Mouse (Mus musculus) intestine, embryonic 16.5 days (tissue): ENCODE measurements around the gene D11Wsu47e. TPM values are rescaled to one million over a fixed set of nuclear protein-coding genes. Genes with fewer than 3 reads are reported as not detected.

Experiments
- ATAC-seq: fragments of 200-750 bp; cut with Nextera tagmentation; 2 replicates; pipeline ENCODE4 v1.8.0; 2017; ENCODE audit warnings: moderate TSS enrichment, moderate library complexity
- H3K27ac ChIP-seq: fragments of 300-500 bp; sonication (generic); 2 replicates; pipeline ENCODE4 v1.5.1; 2014; ENCODE audit warnings: mild to moderate bottlenecking, low read length
- H3K27me3 ChIP-seq: fragments of 300-500 bp; sonication (generic); replicated peaks from 2 replicates; pipeline ENCODE4 v1.6.1; 2014; ENCODE audit warnings: low read length, control low read depth, mixed read lengths; ENCODE audit not compliant: control insufficient read depth, insufficient read depth
- H3K36me3 ChIP-seq: fragments of 300-500 bp; sonication (generic); 2 replicates; pipeline ENCODE4 v1.6.1; 2014; ENCODE audit warnings: low read length, control low read depth; ENCODE audit not compliant: control insufficient read depth, insufficient read depth
- H3K4me1 ChIP-seq: fragments of 300-500 bp; sonication (generic); 2 replicates; pipeline ENCODE4 v1.6.1; 2014; ENCODE audit warnings: low read length, control low read depth, mixed read lengths; ENCODE audit not compliant: control insufficient read depth, insufficient read depth
- H3K4me2 ChIP-seq: fragments of 300-500 bp; sonication (generic); 2 replicates; pipeline ENCODE4 v1.6.1; 2014; ENCODE audit warnings: low read depth, low read length, control low read depth
- H3K4me3 ChIP-seq: fragments of 300-500 bp; sonication (generic); 2 replicates; pipeline ENCODE4 v1.5.1; 2014; ENCODE audit warnings: mild to moderate bottlenecking, low read length
- H3K9ac ChIP-seq: fragments of 300-500 bp; sonication (generic); 2 replicates; pipeline ENCODE4 v1.6.1; 2014; ENCODE audit warnings: low read depth, low read length
- H3K9me3 ChIP-seq: fragments of 300-500 bp; sonication (generic); 2 replicates; pipeline ENCODE4 v1.6.1; 2016; ENCODE audit warnings: low read length, control low read depth; ENCODE audit not compliant: control insufficient read depth
- WGBS: fragments of 180-500 bp; shearing (Covaris S2); extraction: QIAGEN DNeasy Blood & Tissue Kit; methylation state at CpG from one replicate; pipeline ENCODE4 v1.1.7; 2014; 5-methylcytosine and 5-hydroxymethylcytosine counted together
- polyA plus RNA-seq: library from polyadenylated mRNA; unstranded; fragments of >200 nt; fragmentation: Nextera tagmentation; extraction: Ambion mirVana; gene quantifications from 2 replicates; pipeline ENCODE4 v1.2.1, GENCODE M21; 2015

The D11Wsu47e gene
- polyA plus RNA-seq, 1 experiment from 2014 or later = 14.5 TPM

GRCm38 (mm10) chr11:113687031-113687430 lies 2.8 kb downstream of the D11Wsu47e start:
- no peak overlapping the region for H3K9ac ChIP-seq
- H3K4me2 ChIP-seq = no peak overlapping the region
- 65% methylated on average over 2 of the region's 2 CpGs for WGBS
- no peaks in the 10 kb centered on the region for H3K9me3 ChIP-seq
- H3K36me3 ChIP-seq = peaks cover 19% of the 10 kb centered on the region
- no peak overlapping the region for H3K4me3 ChIP-seq
- no peak for ATAC-seq
- no peaks in the 10 kb centered on the region for H3K27me3 ChIP-seq
- H3K27ac ChIP-seq = no peak overlapping the region
- H3K4me1 ChIP-seq = peaks cover 17% of the 10 kb centered on the region

GRCm38 (mm10) chr11:113690506-113690905 lies 6.3 kb downstream of the D11Wsu47e start:
- Histone ChIP-seq H3K27ac (no peak overlapping the region), H3K9ac (no peak overlapping the region), H3K36me3 (peaks cover 24% of the 10 kb centered on the region), H3K4me2 (no peak overlapping the region), H3K4me3 (no peak overlapping the region), H3K4me1 (peaks cover 7% of the 10 kb centered on the region; the same call in 1 of the 2 replicates), H3K9me3 (no peaks in the 10 kb centered on the region), H3K27me3 (no peaks in the 10 kb centered on the region)
- no peak for ATAC-seq
- 84% methylated on average over 12 of the region's 12 CpGs for WGBS

- Histone ChIP-seq H3K27ac (peak overlapping the region; percentile 23), H3K27me3 (no peaks in the 10 kb centered on the region), H3K4me1 (peaks cover 7% of the 10 kb centered on the region; the same call in 1 of the 2 replicates), H3K4me3 (no peak overlapping the region), H3K9me3 (no peaks in the 10 kb centered on the region), H3K36me3 (peaks cover 27% of the 10 kb centered on the region), H3K4me2 (no peak overlapping the region), H3K9ac (no peak overlapping the region)
- peak; percentile 91 for ATAC-seq
- 72% methylated on average over 5 of the region's 5 CpGs for WGBS
Measured at GRCm38 (mm10) chr11:113691318-113691717, 7.1 kb downstream of the D11Wsu47e start.

- Histone ChIP-seq H3K4me3 (no peak overlapping the region), H3K4me2 (no peak overlapping the region), H3K27ac (peak overlapping the region; percentile 23), H3K9ac (no peak overlapping the region), H3K27me3 (no peaks in the 10 kb centered on the region), H3K36me3 (peaks cover 28% of the 10 kb centered on the region), H3K9me3 (no peaks in the 10 kb centered on the region), H3K4me1 (peaks cover 3% of the 10 kb centered on the region; the same call in 1 of the 2 replicates)
- ATAC-seq = no peak
- WGBS = 57% methylated on average over 3 of the region's 3 CpGs
Measured at GRCm38 (mm10) chr11:113691851-113692250, 7.6 kb downstream of the D11Wsu47e start.

- H3K27ac ChIP-seq = no peak overlapping the region
- H3K27me3 ChIP-seq = no peaks in the 10 kb centered on the region
- WGBS = 80% methylated on average over 5 of the region's 5 CpGs
- no peak overlapping the region for H3K4me3 ChIP-seq
- ATAC-seq = no peak
- H3K4me1 ChIP-seq = no peaks in the 10 kb centered on the region
- H3K9ac ChIP-seq = no peak overlapping the region
- no peaks in the 10 kb centered on the region for H3K9me3 ChIP-seq
- no peak overlapping the region for H3K4me2 ChIP-seq
- peaks cover 10% of the 10 kb centered on the region; the same call in 1 of the 2 replicates for H3K36me3 ChIP-seq
Measured at GRCm38 (mm10) chr11:113697571-113697970, 13.4 kb downstream of the D11Wsu47e start.

GRCm38 (mm10) chr11:113698013-113698545 lies 13.9 kb downstream of the D11Wsu47e start:
- H3K4me1 ChIP-seq = no peaks in the 10 kb centered on the region
- no peak overlapping the region for H3K4me2 ChIP-seq
- H3K36me3 ChIP-seq = peaks cover 10% of the 10 kb centered on the region; the same call in 1 of the 2 replicates
- WGBS = 68% methylated on average over 12 of the region's 12 CpGs
- H3K9me3 ChIP-seq = no peaks in the 10 kb centered on the region
- peak; percentile 73 for ATAC-seq
- H3K27me3 ChIP-seq = no peaks in the 10 kb centered on the region
- H3K27ac ChIP-seq = no peak overlapping the region
- H3K9ac ChIP-seq = no peak overlapping the region
- H3K4me3 ChIP-seq = no peak overlapping the region

DNA sequence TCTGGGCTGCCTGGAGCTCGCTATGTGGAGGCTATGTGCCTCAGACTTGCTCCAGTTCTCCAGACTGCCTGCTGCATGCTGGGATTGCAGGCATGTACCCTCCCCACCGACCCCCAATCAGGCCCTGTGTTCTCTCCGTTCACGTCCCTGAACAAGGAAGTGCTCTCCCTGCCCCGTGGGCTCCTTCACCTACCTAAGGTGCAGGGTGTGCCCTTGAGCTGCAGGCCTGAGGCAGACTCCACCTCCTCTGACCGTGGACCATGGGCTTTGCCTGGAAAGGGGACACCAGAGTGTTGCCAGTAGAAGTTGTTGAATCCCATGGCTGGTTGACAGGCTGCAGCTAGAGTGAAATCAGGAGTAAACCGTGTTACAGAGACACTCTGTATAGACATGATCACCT lies 15.4 kb downstream of the D11Wsu47e start:
- Histone ChIP-seq H3K9ac (no peak overlapping the region), H3K4me2 (no peak overlapping the region), H3K4me3 (no peak overlapping the region), H3K27ac (no peak overlapping the region), H3K9me3 (no peaks in the 10 kb centered on the region), H3K4me1 (peaks cover 4% of the 10 kb centered on the region; the same call in 1 of the 2 replicates), H3K27me3 (no peaks in the 10 kb centered on the region), H3K36me3 (peaks cover 10% of the 10 kb centered on the region; the same call in 1 of the 2 replicates)
- no peak for ATAC-seq
- 69% methylated on average over 7 of the region's 7 CpGs for WGBS

DNA sequence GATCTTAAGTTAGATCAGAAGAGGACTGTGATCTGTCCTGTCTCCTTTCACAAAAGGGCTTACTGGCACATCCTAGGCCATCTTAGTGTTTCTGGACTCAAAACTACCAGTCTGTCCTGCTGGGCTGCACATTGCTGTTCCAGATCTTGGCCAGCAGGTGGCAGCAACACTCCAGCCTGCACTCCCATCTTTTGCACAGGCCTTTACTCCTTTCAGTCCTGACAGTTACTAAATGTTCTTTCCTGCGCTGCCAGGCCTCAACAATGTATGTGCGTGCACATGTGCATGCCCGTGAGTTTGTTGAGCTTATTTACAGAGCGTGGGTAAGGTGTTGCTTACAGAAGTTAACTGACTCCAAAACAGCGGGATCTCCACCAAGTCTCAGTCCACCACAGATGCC lies 19.5 kb downstream of the D11Wsu47e start:
- no peak overlapping the region; the same call in 1 of the 2 replicates for H3K9ac ChIP-seq
- WGBS = 28% methylated on average over 5 of the region's 5 CpGs
- H3K4me1 ChIP-seq = peaks cover 10% of the 10 kb centered on the region
- ATAC-seq = peak; percentile 65
- H3K4me3 ChIP-seq = no peak overlapping the region
- no peak overlapping the region for H3K27ac ChIP-seq
- H3K4me2 ChIP-seq = no peak overlapping the region
- no peaks in the 10 kb centered on the region for H3K27me3 ChIP-seq
- H3K9me3 ChIP-seq = no peaks in the 10 kb centered on the region
- H3K36me3 ChIP-seq = no peaks in the 10 kb centered on the region

DNA sequence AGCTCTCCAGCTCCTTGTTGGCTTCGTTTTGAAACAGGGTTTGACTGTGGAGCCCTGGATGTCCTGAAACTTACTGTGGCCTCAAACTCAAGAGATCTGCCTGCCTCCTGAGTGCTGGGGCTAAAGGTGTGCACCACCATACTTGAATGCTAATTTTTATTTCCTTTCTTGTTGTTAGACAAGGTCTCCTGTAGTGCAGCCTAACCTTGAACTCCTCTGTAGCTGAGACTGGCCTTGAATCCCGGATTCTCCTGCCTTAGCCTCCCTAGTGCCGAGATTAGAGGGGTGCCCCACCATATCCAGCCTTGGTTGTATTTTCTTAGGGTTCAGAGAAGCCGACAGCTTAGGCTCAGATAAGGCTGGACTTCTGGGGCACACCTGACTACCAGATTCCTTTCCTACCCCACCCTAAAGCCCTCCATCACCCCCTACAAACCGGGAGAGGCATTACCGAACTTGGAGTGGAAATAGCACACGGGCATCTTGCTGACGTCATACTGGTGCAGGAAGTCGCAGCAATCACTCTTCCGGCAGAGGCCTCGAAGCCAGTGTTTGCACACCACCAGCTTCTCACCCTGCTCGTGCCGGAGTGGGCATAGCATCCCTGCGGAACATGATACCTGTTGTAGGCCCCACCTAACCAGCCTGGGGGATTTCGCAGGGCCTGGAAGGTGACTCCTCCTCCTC lies 21.9 kb downstream of the D11Wsu47e start:
- no peaks in the 10 kb centered on the region for H3K27me3 ChIP-seq
- H3K27ac ChIP-seq = no peak overlapping the region
- ATAC-seq = no peak
- no peak overlapping the region for H3K9ac ChIP-seq
- H3K4me3 ChIP-seq = no peak overlapping the region
- no peak overlapping the region for H3K4me2 ChIP-seq
- WGBS = 71% methylated on average over 15 of the region's 15 CpGs
- H3K4me1 ChIP-seq = peaks cover 31% of the 10 kb centered on the region
- no peaks in the 10 kb centered on the region for H3K36me3 ChIP-seq
- H3K9me3 ChIP-seq = no peaks in the 10 kb centered on the region
